Mouse (Mus musculus) ZHBTc4 (cell line): ENCODE data around the gene Fam126a.

ENCODE experiments used
- DNase-seq: peaks from one replicate; pipeline ENCODE4 v3.0.0-alpha.2; 2011; ENCODE audit warnings: low read depth, low spot score

Fam126a gene

DNA sequence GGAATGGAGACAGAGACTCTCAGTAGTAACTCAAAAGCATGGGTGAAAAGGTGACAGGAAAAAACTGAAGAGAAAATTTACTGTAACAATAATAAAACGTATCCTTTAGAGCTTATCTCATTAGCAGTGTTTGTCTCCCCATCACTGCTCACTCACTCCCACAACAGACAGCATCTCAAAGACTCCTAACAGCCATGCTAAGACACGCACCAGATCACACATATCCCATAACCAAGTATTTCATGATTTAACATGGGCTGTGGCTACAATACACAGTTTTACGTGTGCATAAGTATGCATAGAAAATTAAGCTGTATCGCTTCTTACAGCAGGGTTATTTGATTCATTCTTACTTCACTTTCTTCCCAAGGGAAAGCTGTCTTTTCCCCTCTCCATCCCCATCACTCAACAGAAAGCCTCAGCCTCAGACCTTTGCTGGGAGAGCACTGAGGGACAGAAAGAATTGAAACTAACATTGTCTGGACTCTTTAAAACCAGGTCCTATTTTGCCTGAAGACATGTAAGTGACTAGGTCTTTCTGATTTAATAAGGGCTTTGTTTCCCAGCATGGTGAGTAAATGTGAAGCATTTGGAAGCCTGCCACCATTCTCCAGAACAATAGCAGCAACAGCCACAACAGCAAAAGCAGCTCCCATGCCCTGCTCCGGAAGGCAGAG lies 37.5 kb downstream of the Fam126a start:
- DNase-seq: no peak

DNA sequence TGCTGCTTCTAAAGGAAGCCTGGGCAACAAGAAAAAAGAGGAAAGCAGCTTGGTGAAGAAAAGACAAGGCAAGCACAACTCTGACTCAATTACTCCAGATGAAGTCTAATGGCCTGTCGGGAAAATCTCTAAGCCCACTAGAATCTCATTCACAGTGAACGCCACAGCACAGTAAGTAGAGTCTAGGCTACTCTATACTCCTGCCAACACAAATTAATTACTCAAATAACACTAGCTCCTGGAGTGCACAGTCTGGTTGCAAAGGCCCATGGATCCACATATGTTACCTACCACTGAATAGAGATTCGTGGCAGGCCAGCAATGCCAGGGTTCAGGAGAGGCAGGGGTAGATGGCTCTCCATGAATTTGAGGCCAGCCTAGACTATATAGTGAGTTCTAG lies 40.5 kb downstream of the Fam126a start:
- no peak for DNase-seq

- DNase-seq: peak; percentile 36
These were observed 42.7 kb downstream of the Fam126a start for GRCm38 (mm10) chr5:23987792-23988191.

DNA sequence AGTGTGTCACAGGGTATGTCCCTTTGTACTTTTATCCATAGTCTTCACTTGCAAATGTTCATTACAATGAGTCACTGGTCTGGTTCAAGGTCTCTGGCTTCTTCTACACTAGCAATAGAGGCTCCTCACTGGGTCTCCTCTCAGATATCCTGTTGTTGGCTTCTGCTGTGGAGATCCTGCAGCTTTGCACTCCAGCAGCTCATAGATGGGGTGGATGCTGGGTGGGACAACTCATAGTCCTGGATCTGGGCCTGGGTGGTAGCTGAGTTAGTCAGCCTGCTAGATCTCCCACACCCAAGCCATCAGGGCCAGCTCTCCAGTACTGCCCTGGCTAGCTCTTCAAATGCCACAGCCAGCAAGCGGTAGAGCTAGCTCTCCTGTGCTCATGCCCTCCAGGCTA lies 48.4 kb downstream of the Fam126a start:
- DNase-seq: no peak

DNA sequence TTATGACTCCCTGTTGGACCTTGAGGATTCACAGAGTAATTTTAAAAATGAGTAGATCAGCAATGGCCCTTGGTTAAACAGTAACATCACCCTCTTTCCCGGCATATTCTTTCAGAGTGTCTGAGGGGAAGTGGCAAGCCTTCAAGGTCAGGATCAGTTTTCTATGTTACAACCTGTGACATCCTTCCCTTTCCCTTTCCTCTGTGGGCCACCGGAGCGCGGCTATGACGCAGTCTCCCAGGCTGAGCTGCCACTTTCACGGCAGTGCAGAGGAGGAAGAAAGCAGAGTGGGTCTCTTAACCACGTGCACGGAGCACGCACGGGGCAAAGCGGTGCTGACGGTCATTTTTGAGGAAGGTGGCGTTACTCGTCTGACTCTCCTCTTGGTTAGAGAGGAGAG lies 52.0 kb downstream of the Fam126a start:
- no peak for DNase-seq

- DNase-seq: no peak
These were observed 55.4 kb downstream of the Fam126a start for GRCm38 (mm10) chr5:23974994-23975575.

- no peak for DNase-seq
These were observed 62.8 kb downstream of the Fam126a start for GRCm38 (mm10) chr5:23967705-23968104.

DNA sequence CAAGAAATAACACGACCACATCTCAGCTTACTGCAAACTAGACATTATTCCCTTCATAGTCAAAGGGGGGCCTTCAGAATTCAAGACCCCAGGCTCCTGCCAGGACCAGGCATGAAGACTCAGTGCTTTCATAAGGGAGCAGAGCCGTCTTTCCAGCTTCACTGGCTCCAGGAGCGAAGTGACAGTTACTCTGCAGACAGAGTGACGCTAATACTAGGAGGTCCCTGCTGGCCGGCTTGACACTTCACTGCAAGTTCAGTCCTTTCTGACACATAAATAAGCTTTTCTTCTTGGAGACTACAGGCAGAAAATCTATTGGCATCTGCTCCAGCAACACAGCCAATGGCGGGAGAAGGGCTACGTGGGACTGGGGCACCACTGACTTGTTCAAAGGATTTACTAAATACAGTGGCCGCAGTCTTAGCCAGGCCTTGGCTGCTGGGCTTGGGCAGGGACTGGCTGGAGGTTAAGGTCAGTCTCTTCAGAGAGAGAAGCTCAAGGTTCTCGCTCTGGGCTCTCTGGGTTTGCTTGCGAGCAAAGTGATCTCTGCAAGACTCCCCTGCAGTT lies 65.8 kb downstream of the Fam126a start:
- DNase-seq: no peak

GRCm38 (mm10) chr5:23953047-23953446 lies 77.4 kb downstream of the Fam126a start:
- DNase-seq: peak; percentile 29

- DNase-seq: no peak
These were observed 82.4 kb downstream of the Fam126a start for GRCm38 (mm10) chr5:23948071-23948470.

GRCm38 (mm10) chr5:23945056-23945455 lies 85.4 kb downstream of the Fam126a start:
- no peak for DNase-seq

DNA sequence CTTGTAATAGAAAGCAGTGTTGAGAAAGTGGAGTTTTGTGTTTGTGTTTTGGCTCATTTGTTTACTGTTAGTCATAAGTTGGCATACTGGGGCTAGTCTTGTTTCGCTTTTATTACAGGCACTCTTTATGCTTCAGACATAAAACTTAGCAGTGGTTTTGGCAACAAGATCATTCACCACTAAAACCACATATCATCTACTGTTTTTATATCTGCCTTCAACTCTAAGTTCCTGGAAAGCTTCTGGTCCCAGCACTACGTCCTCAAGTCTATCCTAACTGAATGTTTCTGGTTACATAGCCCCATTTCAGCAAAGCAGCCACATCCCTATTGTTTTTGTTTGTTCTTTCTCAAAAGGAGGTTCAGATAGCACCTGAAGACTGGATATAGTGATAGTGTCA lies 87.0 kb downstream of the Fam126a start:
- DNase-seq: no peak

- DNase-seq: no peak
These were observed 106.9 kb downstream of the Fam126a start for GRCm38 (mm10) chr5:23923481-23924165.

GRCm38 (mm10) chr5:23922516-23923291 lies 107.8 kb downstream of the Fam126a start:
- no peak for DNase-seq

- DNase-seq: no peak
These were observed 109.2 kb downstream of the Fam126a start for GRCm38 (mm10) chr5:23921316-23921715.

DNA sequence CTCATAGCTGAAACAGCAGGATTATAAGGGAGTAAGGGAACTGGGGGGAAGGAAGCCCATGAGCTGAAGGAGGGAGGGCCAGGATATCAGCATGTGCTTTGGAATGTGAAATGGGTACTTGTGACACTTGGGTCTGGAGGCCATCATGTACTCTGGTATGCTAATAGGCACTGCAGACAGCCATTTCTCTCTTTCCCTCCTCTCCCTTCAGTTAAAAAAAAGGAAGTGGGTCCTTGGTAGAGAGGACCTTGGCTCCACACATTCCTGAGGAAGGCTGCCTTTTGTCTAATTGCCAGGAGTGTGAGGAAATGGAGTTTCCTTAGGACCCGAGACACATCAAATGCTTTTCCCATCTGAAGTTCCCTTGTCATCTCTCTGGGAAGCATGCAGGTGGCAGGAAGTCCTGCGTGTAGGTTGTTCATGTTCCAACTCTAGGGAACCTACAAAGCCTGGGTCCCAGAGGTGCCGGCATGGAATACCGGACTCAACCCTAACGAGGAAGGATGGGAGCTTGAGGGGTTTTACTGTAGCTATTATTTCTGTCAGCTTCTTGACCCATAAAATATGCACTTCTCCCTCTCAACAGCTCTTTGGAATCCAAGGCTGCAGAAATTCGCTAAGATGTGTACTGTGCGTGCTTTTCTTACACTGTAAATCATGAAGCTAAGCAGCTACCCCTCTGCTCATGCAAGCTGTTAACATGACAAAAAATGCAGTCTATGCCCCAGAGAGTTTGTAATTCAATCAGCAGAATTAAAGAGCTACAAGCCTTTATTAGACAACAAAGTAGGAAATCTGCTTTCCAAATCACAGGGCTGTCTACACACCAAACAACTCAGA lies 110.4 kb downstream of the Fam126a start:
- peak; percentile 90 for DNase-seq

- no peak for DNase-seq
These were observed 113.2 kb downstream of the Fam126a start for GRCm38 (mm10) chr5:23917301-23917700.

DNA sequence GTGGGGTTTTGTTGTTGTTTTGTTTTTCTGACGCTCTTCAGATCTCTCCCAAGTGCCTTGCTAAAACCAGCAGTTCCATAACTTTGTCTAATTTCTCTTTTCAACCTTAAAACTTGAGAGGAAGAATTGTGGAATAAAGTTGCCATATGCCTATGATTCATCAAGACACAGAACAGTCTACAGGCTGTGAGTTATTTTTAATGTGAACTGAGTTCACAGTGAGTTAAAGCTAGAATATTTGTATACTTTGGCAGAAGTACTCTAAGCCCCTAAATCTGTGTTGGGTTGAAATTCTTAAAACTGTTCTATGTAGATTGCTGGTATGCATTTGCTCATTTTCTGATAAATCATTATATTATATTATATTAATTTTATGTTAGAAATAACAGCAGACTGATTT lies 118.9 kb downstream of the Fam126a start:
- DNase-seq: no peak

GRCm38 (mm10) chr5:23909256-23909655 lies 121.2 kb downstream of the Fam126a start:
- DNase-seq: no peak

DNA sequence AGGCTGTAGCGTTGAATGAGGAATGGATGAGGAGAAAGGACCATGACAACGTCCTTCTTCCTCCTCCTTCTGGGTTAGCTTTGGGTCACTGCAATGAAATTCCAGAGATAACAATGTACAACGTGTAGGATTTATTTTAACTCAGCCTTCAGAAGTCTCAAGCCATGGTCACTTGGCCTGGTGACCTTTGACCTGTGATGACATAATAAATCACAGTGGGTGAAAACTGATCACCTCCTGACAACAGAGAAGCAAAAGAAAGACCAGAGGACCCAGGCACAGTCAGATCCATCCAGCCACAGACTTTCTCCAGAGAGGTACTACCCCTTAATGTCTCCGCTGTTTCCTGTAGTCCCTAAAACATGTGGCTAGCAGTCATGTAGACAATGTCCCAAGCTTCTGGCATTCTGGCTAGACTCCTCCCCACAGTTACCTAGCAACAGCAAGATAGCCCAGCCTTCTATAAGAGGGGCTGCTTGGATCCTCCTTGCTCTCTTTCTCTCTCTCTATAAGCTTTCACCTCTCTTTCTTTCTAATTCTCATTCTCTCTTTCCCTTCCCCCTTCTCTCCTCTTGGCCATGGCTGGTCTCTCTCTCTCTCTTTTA lies 121.9 kb downstream of the Fam126a start:
- no peak for DNase-seq

DNA sequence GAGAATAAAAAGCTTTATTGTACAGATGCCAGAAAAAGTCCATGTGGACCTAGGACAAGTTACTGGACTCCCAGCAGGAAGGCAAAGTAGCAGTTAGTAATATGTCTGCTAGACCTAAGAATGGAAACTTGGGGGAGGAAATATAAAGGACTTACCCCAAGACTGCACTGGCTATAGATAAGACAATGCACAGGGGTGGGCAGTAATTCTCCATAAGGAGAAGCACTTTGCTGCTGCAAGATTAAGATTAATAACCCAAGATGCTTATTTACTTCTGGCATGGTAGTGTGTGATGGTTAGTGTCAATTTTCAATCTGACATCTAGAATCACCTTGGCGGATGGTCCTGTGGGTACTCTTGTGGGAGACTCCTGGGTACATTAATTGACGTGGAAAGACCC lies 128.3 kb downstream of the Fam126a start:
- no peak for DNase-seq
